Mouse (Mus musculus) stomach, postnatal 0 days (tissue): ENCODE results near the gene Ces2f.

Source experiments
- CTCF ChIP-seq: IDR thresholded peaks from 2 replicates; pipeline ENCODE4 v1.5.1; 2016; ENCODE audit warnings: antibody characterized with exemption, low read depth, mild to moderate bottlenecking, moderate library complexity
- EP300 ChIP-seq: optimal IDR thresholded peaks from 2 replicates; pipeline ENCODE3; 2016; ENCODE audit warnings: antibody characterized with exemption

DNA sequence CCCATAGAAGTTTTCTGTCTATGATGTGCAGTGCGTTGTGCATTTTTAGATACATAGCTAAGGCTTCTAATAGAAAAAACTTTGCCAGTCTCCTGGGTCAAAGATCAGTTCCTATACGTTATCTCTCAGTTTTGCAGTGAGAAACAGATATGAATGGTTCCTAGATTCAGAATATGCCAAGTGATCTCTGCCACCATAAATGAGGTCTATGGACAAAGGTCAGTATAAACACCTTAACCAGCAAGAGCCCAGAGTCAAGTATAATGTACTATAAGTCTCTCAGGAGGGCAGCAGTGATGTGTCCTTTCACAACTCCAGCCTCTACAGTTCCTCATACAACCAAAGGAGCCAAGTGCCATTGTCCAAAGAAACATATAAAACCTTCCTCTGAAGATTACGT lies 19.9 kb upstream of the Ces2f start:
- TF ChIP-seq CTCF = no peak
- no peak for TF ChIP-seq EP300
